Mouse (Mus musculus): ENCODE data around the gene Nav2.

The Nav2 gene

DNA sequence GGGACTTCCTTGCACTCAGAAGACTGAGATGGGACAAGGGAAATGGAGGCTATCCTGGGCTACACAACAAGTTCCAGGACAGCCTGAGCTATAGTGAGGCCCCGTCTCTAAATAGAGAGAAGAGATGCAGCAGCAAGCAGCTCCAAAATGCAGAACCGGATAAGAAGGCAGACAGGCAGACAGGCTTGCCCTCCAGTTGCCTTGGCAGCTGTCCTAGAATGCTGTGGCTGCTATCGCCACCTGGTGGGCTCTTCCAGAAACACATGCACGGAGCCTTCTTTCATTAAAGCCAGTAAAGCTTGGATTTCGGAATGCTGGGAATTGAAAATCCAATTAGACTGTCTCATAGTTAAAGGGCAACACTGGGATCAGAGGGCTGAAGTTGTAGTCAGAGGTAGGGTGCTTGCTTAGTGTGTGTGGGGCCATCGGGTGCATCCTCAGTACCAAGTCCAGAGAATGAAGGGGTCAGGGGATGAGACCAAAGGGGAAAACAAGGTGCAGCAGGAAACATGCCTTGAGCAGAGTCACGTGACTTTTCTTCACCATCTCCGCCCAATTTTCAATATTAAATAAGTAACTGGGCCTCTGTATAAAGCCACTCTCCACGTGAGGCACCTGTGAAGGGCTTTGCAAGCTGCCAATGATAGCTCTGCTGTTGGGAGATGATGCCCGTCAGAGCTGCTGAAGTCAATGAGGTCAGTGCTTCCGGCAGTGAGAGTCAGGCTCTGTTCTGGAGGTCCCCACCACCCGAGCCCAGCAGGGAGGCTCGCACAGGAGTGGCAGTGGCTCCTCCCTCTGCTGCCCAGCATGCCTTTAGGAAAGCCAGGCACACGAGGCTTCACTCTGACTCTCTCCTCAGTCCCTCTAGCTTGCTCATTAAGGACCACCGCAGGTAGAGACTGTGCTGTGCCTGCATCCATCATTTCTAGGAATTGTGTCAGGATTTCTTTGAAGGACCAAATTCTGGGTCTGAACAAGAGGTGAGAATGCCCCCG lies 364.2 kb downstream of the Nav2 start:
- in situ Hi-C loops (cut with MseI, MboI), result loop anchor here (5.0 to 10.0 kb wide), 2 partner anchors 138 to 140 kb away; no protein-coding TSS in a partner anchor

DNA sequence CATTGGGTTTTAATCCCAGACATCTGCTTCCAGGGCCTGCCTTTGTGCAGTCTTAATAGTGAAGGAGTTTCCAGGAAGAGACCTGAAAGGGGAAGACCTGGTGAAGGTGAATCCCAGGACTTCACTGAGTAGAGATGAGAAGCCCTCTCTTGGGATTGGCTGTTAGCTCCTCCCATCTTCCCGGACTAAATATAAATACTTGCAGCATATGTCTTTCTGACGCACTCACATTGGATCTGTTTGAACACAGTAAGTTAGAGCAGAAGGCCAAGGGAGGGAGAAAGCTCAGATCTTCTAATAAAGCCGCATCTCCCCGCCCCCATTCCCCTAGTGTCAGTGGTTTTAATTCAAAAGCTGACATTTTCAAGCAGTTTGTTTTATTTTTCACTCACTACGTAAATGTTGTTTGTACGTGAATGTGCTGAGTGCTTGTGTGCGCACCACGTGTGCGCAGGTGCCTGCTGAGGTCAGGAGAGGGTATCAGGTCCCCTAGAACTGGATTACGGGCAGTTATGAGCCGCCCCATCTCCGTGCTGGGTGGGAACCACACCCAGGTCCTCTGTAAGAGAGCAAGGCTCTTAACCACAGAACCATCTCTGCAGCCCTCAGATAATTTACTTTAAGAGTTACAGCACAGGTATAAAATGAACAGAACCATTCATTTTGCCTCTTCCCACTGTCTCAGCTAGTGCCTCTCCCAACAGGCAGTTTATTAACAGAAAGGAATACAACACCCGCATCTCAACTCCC lies 365.6 kb downstream of the Nav2 start:
- in situ Hi-C loops (cut with MseI, MboI), result loop anchor here (5.0 to 10.0 kb wide), 2 partner anchors 139 to 142 kb away; no protein-coding TSS in a partner anchor

DNA sequence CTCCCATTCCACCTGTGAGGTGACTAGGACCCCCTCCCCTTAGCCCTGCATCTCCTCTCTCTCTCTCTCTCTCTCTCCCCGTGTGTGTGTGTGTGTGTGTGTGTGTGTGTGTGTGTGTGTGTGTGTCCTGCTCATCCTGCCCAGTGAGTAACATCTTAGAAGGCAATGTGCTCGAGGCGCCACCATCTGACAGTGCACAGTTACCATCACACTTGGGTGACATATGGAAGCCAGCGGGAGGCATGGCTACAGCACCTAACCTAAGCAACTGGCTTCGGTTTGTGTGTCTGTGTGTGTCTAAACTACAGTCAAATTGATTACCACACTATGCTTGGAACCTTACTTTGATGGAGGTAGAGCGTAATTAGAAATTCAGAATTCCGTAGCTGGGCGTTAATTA lies 366.2 kb downstream of the Nav2 start:
- in situ Hi-C loops (cut with MseI, MboI), result loop anchor here (5.0 to 10.0 kb wide), 2 partner anchors 140 to 142 kb away; no protein-coding TSS in a partner anchor

DNA sequence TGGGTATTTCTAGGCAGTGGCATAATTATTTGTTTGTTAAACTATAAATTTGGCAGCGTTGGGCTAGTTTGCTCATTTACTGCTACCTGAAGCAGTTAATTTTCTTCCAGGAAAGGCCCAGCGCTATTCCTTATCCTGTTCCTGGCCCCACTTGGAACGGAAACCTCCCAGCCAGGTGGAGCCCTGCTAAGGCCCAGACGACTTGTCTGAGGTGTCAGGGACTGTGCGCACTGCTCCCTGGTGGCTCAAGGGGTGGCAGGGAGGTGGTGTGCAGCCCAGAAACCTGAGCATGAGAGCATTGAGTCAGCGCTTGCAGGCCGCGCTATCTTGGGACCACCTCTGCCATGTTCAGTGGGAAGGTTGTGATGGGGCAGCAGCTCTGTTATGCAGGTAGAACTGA lies 367.6 kb downstream of the Nav2 start:
- in situ Hi-C loops (cut with MseI, MboI), result loop anchor here in 1 of 2 experiments (10.0 kb wide), 1 partner anchor 141 kb away; no protein-coding TSS in a partner anchor

DNA sequence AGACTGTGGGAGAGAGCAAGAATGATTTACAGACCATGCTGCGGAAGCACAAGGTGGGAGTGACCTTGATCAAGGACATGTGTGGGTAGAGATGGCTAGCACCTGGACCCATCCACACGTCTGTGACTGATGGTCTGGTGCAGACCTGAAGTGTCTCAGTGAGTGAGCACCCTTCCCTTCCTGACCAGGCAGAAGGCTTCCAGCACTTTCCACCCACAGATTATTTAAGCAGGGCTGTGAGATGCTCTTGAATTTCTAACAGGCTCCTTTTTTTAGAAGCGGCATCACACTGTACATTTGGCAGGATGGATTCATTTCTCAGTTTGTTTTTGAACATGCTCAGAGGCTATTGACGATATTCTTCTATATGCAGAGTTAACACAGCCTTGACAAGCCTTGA lies 369.2 kb downstream of the Nav2 start:
- in situ Hi-C loops (cut with MseI, MboI), result loop anchor here in 1 of 2 experiments (10.0 kb wide), 1 partner anchor 143 kb away; no protein-coding TSS in a partner anchor

DNA sequence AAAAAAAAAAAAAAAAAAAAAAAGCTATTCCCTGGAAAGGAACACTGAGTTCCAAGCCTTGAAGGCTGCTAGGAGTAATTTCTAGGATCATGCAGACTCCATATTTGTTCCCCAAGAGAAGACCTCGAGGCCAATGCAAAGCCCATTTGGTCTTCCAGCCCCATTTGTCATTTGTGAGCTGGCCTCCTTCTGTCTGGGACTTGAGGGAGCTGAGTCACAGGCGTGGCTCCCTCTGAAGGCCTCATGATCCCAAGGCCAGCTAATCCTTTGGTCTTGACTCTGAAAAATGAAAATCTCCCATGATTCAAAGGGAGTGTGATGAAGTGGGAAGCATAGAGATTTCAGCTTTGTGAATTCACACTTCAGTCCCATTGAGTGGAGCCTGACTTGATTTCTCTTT lies 370.0 kb downstream of the Nav2 start:
- in situ Hi-C loops (cut with MseI, MboI), result loop anchor here in 1 of 2 experiments (10.0 kb wide), 1 partner anchor 144 kb away; no protein-coding TSS in a partner anchor

DNA sequence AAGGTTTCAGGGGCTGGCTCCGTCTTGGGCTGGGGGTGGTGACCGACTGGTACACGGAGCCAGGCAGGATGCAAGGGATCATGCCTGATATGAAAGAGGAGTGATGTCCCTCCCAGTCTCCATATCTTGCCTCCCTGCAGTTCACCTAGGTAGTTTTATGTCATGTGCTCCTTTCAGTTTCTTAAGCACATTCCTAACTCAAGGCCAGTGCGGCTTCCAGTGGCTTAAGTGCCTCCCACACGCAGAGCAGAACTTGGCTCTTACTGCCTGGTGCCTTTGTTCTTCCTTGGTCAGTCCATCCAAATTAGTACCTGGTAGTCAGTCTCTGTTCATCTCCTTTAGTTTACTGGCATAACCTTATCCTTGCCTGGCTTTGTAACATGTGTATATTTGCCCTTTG lies 371.9 kb downstream of the Nav2 start:
- in situ Hi-C loops (cut with MseI, MboI), result no loop called here

DNA sequence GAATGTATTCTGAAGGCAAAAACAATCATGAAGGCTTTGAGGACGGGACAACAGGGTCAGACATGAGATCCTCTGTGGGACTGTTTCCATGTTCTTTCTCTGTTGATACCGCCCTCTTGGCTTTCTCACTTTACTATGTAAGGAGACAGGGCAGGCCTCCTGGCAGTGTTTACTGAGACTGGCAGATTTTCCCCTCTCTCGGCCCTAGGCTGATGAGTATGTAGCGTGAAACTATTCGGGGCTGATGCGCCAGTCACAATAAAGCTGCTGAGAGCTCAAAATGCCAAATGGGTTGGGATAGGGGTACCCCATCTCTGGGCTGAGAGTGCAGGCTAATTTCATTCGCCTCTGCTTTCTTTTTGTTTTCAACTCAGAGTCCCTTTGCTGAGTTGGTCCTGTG lies 373.9 kb downstream of the Nav2 start:
- in situ Hi-C loops (cut with MseI, MboI), result no loop called here

DNA sequence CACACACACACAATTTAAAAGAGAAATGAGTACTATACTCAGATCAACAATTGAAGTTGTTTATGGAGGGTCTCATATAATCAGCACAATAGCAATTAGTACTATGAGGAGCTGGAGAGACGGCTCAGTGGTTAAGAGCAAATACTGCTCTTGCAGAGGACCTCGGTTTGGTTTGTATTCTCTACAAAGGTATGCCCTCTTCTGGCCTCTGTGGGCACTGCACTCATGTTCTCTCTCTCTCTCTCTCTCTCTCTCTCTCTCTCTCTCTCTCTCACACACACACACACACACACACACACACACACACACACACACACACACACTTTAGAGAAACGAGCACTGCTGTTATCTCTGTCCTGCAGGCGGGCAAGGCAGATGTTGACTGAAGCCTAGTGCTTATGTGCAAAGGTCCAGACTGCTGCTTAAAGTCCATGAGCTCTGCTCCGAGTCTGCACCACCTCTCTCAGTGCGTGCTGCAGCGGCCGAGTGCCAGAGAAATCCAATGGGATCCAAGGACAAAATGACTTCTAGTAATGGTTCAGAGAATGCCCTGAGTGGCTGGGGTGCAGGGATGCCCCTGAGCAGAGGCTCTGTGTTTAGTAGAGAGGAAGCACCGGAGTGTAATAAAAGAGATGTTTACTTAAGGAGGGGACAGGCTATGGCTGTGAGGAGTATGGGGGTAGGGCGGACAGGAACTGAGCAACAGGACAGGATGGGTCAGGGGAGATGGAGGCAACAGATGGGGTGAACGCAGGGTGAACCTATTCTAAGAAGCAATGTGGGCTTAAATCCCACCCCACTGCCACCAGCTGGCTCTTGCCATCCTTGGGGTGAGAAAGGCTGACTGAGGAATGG lies 375.2 kb downstream of the Nav2 start:
- in situ Hi-C loops (cut with MseI, MboI), result no loop called here

DNA sequence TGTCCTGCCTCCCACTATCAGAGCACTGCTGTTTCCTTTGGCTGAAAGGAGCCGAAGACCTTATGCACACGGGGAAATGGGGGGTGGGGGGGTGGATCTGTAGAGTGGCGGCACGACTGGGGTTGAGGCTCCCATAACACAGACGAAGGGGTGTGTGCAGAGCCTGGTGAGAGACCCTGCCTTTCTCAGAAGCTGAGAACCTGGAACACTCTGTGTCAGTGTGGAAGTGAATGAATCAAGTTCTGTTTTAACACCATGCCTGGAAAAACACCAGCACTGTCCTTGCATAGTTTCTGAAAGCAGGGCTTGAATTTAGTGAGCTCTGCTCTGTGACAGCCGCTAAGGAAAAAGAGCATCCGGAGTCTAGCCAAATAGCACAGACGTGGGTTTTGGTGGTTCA lies 379.7 kb downstream of the Nav2 start:
- in situ Hi-C loops (cut with MseI, MboI), result no loop called here

DNA sequence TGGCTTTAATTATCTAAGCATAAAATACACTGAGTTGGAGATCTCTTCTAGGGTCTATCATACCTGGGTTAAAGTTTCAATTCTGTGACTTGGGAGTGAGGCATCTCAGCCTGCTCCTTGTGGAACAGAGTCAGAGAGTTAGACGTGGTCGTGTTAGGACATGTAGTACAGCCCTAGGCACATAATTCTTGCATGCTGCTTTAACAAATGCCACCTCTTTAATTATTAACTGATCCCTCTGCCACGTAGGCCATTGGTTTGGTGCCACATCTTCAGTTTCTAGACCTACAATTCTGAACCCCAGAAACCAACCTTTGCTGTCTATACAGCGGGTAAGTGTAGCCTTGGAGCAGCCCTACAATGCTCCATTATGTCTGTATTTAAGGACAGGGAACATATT lies 381.8 kb downstream of the Nav2 start:
- in situ Hi-C loops (cut with MseI, MboI), result no loop called here

DNA sequence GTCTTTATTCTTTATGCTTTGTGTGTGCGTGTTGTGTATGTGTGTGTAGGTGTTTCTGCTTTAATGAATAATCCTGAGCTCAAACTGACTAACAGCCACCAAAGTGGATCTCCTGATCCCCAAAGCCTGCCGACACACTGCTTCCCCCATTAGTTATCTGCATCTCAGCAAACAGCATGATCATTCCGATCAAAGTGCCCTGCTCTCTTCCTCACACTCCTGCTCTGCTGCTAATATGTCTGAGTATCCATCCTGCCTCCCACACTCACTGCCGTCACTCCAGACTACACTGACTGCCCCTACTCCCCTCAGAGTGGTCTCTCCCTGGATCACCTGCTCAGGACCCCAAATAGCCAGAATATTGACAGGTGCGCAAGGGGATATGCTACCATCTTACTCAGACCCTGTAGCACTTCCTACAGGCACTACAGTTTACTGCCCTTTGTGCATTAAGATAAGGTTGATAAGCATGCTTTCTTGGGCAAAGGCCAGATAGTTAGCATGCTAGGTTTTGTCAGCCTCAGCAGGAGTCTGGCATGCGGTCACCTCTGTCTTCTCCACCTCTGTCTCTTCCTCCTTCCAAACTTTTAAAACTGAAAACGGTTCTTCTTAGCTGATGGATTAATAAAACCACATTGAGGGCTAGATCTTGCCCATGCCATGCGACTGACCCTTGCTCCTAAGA lies 382.8 kb downstream of the Nav2 start:
- in situ Hi-C loops (cut with MseI, MboI), result no loop called here

DNA sequence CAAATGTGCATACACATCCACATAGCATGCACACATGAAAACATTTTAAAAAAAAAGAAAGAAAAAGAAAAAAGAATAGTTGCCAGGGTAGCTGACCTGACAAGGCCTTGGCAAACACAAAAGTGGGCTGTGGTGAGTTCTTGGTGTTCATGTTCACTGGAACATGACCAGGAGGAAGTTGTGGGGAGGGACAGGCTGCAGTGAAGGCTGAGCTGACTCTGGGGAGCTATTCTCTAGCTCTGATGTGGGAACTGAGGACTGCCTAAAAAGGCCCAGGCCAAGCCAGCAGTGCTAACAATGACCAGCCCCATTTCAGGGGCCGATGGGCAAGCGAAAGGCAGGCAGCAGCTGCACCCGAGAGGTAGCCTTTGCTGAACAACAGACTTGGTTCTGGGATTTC lies 388.6 kb downstream of the Nav2 start:
- in situ Hi-C loops (cut with MseI, MboI), result no loop called here

DNA sequence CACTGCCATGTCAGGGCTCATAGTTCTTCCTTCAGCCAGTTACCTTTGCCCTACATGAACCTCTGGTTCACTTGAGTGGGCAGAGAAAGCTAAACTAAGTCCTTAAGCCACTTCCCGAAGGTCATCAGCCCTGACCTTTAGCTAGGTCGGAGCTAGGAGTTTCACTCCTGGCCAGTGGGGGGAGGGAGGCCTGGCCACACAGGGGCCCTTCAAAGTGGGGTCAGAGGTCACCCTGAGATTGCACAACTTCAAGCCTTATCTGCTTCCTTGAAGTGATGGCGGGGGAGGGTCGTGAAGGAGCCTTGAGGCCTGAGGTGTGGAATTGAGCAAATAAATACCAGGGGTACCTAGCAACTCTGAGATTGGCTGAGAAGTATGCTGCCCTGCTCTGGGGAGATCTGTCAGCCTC lies 389.9 kb downstream of the Nav2 start:
- in situ Hi-C loops (cut with MseI, MboI), result no loop called here

DNA sequence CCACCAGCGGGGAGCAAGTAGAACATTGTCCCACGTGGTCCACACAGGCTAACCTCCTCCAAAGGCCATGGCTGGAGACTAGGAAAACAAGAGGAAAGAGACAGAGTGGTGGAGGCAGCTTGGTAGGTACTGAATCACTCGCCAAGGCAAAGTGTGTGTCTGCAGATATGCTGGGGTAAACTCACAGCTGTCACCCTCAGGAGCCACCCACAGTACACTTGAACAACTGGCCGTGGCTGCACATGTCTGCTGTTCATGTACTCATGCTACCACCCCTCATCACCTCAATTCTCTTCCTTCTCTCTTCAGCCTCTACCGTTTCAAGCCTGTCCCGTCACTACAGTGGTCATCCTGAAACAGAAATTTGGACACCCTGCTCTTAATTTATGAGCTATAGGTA lies 393.0 kb downstream of the Nav2 start:
- in situ Hi-C loops (cut with MseI, MboI), result no loop called here

DNA sequence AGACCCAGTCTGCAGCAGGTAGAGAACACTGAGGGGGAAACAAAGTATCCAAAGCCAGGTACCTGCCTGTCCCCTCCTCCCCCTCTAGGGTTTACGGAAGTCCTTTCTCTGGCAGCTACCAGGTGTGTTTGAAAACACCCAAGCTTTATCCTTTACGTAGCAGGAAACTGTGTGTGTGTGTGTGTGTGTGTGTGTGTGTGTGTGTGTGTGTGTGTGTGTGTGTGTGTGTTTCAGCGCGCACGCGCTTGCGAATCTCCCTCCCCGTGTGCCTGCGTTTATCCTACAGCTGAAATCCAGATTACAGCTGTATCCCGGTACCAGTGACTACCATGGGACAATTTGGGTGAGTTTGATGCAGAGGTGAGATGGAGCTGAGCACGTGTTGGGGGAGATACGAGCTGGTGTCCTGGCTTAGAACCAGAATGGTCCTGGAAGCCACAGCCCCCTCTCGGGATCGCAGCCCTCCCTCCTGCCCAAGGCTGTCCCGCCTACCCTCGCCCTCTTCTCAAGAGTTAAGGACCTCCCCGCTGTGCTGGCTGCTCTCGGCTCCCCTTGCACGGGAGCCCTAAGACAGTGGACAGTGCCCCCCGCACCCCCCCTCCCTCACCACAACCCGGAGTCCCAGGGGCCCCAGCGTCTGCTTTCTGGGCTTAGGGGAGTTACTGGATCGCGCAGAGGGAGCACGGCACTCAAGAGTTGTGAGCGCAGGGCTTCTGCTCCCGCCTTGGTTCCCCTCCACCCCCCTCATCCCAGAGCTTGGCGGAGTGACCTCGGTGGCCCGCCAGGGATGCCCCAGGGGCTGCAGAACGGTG lies 395.3 kb downstream of the Nav2 start:
- in situ Hi-C loops (cut with MseI, MboI), result no loop called here

DNA sequence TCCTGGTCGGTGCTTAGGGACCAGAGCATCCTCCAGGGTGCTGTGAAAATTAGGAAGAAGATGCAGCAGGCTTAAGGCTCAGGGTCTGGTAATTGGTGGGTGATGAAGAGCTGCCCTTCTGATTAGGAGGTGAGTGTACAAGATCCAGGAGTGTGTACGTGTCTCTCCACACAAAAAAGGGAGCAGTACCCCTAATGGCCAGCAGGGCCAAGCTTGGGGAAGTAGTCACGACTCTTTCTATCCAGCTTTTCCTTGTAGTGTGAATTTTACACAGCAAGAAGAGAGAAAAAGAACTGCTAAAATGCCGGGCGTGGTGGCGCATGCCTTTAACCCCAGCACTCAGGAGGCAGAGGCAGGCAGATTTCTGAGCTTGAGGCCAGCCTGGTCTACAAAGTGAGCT lies 399.2 kb downstream of the Nav2 start:
- in situ Hi-C loops (cut with MseI, MboI), result no loop called here

DNA sequence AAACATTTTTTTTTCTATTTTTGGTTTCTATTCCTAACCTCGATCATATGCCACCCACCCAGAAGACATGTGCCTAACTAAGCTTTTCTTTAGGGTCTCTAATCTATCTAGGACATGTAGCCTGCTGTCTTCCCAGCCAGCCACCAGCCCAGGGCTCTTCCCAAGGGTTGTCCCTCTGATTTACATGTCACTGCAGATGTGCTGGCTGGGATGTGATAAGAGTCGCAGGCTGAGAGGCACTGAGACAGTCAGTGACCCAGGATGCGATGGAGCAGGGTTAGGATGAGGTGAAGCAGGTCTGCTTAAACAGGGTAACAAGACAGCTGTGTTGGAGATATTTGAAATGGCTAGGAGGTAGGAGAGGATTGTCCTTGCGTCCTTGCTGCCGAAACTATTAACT lies 401.2 kb downstream of the Nav2 start:
- in situ Hi-C loops (cut with MseI, MboI), result no loop called here

DNA sequence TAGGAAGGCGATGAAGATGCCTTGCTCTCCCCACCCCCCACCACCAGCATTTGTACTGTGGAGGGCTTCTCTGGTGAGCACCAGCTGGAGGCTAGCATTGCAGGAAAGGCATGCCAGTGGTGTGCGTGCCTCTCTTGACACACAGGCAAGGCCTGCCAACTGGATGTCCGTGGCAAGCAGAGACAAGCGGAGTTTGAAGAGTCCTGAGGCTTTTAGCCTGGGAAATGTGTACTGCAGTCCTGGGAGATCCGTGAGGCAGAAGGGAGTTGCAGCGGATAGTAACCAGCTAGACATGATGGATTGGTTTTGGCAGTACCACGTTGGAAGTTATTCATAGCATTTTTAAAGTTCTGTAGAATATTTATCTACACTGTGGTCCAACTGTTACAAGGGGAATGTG lies 405.4 kb downstream of the Nav2 start:
- in situ Hi-C loops (cut with MseI, MboI), result no loop called here

DNA sequence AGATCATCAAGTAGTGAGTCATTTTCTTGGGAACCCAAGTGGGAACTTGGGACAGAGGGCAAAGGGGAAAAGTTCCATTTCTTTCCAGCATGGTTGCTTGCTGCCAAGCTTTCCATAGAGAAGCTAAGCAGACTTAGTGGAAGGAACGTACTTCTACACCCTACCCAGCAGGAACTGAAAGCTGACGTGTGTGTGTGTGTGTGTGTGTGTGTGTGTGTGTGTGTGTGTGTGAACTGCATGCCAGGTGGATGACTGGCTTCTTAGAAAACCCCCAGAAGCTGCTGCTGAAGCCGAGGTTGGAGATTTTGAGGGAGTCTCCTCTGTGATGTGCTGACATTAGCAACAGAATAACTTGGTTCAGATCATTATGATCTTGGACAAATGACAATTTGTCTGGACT lies 406.5 kb downstream of the Nav2 start:
- in situ Hi-C loops (cut with MseI, MboI), result no loop called here

All from mouse trophoblast stem cell (cell line).